Mouse (Mus musculus) retina, adult 2 months (tissue): Measurements from ENCODE around the gene Dnaja3.

Experiments
- DNase-seq: peaks from one replicate; pipeline ENCODE4 v3.0.0-alpha.2; 2012; ENCODE audit warnings: low read depth, low spot score

The Dnaja3 gene

DNA sequence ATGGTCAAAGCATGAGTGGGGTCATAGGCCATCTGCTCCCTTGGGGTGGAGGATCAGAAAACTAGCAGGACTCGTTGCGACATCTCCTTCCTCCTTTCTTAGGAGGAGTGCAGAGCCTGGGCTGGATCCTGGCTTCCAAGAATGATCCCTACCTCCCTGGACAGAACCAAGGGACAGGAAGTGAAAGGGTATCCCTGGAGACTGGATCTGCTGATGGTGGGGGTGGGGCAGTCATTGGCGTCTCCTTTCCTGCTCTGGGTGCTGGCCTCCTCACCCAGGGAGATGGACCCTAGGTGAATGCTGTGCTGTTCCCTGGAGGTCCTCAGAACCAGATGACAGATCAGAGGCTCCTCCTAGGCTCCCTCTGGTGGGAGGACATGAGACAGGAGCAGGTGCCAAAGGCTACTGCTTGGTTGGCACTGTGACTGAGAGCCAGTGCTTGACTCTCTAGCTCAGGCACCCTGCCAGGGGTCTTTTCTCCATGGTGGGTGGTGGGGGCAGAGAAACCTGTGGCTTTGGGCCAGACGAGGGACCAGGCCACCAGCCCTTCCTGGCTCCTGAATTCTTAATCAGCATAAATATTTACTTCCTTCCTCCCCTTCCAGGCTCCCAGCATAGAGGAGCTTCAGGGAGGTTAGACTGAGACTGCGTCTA lies 33.2 kb upstream of the Dnaja3 start:
- no peak for DNase-seq

DNA sequence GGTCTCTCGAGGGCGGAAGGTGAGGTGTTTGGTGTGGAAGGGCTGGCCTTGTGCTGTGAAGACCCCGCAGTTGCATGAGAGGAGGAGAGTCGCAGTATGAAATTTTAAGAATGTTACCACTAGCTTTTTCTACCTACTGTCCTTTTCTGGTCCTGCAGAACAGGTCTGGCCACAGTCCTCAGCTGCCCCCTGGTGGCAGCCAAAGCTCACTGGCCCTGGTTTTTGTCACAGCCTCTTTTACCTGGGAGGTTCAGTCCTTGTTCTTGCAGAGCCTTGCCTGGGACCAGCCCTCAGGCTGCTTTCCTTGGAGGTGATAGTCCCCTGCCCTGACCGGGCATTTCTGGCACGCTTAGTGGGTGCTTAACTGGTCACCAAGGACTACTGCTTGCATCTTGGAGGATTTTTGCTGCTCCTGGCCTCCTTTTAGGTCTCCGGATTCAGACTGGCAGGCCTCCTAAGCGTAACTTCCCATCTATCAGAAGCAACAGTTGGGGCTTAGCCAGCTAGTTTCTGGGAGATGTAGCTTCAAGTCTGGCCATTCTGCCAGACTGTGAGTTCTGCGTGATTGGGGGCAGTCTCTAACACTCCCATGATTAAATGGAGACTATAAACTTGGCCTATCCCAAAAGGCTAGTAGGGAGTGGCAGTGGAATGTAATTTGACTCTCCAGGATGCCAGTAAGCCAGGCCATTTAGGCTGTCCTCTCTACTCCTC lies 31.8 kb upstream of the Dnaja3 start:
- peak; percentile 63 for DNase-seq

DNA sequence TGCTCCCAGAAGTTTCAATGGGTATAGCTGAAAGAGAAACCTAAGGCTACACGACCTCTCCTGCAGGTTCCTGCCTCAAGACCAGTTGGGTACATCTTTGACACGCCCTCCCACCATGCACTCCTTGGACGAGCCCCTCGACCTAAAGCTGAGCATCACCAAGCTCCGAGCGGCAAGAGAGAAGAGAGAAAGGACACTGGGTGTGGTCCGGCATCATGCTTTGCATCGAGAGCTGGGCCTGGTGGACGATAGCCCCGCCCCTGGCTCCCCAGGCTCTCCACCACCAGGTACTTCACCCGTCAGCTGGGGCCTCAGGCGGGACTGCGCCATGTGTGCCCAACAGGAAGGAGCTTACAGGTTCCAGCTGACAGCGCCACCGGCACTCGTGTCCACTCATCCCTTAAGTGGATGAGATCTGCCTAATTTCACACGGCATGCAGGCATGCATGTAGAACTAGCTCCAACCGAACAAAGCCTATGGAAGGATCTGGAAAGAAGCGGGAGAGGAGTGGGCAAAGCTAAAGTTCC lies 31.2 kb upstream of the Dnaja3 start:
- no peak for DNase-seq

DNA sequence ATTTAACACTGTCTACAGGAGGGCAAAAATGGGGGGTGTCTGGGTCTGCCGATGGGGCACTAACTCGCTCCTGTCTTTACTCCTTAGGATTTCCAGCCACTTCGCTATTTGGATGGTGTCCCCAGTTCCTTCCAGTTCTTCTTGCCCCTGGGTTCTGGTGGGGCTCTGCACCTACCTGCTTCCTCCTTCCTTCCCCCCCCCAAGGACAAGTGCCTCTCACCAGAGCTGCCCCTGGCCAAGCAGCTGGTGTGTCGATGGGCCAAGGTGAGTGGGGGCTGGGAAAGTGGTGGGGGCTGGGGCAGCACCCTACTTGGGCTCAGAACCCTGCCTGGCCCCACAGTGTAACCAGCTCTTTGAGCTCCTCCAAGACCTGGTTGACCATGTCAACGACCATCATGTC lies 28.6 kb upstream of the Dnaja3 start:
- DNase-seq: no peak

DNA sequence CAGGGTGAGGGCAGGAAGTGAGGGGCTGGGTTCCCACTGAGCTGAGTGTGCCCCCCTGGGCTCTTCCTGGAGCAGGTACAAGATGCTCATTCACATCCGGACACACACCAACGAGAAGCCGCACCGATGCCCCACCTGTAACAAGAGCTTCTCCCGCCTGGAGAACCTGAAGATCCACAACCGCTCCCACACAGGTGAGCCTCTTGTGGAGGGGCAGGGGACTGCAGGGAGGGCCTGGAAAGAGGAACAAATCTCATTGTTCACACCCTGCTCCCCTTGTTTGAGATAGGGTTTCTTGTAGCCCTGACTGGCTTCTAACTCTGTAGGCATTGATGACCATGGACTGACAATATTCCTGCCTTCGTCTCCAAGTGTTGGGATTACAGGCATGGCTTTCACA lies 28.1 kb upstream of the Dnaja3 start:
- DNase-seq: no peak

DNA sequence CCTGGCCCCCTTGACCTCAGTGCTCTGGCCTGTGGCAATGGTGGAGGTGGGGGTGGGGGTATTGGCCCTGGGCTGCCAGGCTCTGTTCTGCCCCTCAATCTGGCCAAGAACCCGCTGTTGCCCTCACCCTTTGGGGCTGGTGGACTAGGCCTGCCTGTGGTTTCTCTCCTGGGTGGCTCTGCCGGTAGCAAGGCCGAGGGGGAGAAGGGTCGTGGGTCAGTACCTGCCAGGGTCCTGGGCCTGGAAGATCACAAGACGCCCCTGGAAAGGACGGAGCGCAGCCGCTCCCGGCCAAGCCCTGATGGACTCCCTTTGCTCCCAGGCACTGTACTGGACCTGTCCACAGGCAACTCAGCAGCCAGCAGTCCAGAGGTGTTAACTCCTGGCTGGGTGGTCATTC lies 26.1 kb upstream of the Dnaja3 start:
- no peak for DNase-seq

DNA sequence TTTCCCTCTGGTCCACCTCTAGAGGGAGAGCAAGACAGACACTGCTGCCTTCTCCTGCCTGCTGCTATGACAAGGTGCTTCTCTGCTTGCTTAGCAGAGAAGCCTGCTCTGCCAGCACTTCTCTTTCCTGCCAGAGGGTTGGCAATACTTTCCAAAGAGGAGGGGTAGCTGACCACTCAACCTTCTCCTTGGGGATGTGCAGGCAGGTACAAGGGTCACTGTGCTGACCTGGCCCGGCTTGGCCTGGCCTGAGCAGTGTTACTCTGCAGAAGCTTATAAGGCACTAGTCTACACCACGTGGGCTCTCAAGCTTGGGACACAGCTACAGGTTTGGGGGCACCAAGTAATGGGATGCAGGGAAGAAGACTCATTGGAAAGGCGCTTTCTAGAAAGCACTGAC lies 25.1 kb upstream of the Dnaja3 start:
- DNase-seq: no peak

DNA sequence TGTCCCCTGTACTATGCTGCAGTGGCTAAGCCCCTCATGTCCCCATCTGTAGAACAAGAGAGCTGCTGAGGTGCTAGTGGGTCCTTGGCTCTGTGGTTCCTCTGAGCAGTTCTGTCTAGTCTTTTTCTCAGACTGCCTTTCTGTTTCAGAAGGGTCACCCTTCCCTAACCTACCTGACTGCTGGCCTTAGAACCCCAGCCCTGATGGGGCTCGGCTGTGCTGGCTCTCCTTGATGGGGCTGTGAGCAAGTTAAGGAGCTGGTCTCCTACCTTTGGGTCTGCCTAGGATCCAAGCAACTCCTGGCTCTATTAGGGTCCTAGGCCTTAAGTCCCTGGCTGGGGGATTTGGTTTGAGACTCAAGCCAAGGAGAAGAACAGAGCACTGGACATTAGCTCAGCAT lies 24.5 kb upstream of the Dnaja3 start:
- DNase-seq: no peak

DNA sequence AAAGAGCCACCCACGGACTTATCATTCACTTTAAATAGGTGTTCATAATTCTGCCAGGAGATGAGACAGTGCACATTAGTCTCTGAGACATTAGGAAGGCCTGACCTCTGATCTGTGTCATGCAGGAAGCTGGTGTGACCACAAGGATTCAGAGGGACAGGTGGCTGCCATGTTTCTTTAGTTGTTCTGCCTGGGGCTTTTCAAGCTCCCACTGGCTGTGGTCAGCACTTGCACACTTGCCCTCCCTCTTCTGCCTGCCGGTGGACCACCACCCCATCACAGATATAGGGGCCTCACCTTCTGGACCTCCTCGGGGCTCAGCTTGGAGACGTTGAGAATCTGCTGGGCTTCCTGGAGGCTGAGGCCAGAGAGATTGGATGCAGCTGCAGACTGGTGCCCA lies 23.0 kb upstream of the Dnaja3 start:
- DNase-seq: no peak

DNA sequence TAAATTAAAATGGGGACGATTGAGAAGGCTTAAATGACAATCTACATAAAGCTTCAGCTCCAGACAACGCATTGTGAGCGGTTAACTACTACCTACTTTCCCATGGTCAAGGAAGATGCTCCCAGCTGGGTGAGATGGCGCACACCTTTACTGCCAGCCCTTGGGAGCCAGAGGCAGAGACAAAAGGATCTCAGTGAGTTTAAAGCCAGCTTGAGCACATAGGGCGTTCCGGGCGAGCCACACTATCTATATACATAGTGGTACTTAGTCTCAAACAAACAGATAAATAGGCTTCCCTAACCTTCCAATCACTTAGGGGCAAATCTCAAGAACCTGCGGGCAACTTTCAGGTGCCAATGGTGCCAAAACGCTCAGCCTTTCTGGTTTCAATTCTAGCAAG lies 15.7 kb upstream of the Dnaja3 start:
- no peak for DNase-seq

DNA sequence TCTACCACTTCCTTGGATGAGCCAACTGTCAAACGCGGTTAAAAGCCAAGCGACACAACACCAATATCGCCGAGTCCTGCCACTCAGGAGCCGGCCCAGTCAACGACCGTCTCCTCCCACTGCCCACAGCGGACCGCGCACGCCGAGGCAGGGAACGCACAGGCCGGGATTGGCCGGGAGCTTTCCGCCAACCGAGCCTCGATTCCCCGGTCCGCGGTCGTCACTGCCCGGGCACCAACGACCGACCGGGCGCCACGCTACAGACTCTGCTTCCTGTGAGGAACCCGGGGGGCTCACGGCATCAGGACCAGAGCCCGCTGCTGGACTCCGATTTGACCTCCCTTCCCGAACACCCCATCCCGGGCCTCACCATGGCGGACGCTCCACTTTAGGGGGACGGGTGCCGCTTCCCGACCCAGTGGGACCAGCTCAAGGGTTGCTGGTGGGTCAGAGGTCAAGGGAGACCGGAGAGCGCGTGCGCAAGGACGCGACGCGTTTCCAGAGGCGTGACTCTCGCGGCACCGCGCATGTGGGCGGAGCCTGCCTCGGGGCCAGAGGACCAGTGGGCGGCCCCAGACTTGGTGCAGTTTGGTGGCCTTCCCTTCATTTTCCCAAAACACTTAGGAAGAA lies 15.2 kb upstream of the Dnaja3 start, which contains the start of gene Pam16:
TSS of gene Pam16 (minus strand) at position 508 of the 630 bp plus-strand sequence.
- DNase-seq: peak; percentile 71

DNA sequence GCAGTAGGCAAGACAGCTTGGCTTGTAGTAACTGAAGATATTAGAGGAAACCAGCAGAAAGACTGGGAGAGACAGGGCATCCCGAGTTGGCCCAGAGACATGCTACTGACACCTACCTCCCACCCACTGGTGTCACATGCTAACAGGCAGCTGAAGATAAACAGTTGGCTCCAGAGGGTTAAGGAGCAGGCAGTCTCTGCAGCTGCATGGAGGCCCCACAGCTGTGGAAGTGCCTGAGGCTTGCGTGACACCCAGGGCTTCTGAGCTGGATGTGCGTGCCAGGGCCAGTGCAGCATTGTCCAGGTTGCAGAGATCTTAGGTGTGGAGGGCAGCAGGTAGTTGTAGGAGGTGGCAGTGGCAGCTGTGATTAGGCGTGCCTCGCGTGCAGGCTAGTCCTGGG lies 12.7 kb upstream of the Dnaja3 start:
- no peak for DNase-seq

DNA sequence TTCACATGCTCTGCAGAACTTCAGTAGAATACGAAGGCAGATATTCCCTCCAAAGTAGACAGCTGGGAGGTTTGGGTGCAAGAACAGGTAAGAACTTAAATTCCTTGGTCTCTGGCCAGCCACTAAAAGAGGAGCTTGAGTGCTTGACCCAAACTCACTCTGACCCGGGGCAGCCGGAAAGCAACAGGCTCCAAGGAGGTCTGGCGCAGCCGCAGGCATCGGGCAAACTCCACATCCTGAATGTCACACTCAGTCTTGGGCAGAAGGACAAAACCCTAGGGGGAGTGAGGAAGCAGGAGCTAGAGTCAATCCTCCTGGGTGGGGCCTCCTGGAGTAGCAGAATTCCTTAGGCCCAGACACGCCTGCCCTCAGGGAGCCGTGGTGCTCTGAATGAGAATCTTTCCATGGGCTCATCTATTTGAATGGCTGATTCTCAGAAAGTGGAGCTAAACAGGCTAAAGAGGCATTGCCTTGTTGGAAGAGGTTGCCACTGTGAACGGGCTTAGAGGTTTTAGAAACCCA lies 10.8 kb upstream of the Dnaja3 start:
- no peak for DNase-seq

DNA sequence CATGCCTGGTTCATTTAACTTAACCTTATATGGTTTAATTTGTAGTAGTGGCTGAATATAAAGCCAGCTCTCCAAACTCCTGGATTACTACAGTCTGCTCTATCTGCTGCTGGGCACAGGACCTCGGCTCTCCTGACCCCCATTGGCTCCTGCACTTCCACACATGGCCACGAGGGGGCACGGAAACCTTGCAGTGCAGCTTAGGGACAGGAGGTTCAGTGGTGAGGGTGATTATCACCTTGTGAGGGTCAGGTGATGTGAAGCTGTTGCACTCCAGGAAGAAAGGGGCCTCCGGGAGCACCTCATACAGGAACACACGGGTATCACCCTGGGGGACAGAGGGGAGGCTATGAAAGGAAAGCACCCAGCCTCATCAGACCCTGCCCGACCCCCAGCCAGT lies 9.8 kb upstream of the Dnaja3 start:
- DNase-seq: peak; percentile 64

DNA sequence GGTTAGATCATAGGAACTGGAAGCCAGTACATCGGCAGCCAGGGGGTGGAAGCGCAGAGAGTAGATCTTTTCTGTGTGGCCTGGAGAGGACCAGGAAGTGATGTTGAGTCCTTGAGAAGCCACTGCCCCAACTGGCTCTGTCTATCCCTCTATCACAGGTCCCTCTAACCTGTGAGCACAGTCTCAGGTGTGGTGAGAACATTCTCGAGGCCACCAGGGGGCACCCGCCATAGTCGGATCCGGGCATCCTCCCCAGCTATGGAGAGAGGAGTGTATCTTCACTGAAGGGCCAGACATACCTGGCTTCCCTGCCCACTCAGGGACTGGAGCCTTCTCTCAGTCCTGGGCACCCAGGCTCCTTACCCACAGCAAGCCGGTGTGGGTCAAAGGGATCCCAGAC lies 7.7 kb upstream of the Dnaja3 start:
- DNase-seq: no peak

DNA sequence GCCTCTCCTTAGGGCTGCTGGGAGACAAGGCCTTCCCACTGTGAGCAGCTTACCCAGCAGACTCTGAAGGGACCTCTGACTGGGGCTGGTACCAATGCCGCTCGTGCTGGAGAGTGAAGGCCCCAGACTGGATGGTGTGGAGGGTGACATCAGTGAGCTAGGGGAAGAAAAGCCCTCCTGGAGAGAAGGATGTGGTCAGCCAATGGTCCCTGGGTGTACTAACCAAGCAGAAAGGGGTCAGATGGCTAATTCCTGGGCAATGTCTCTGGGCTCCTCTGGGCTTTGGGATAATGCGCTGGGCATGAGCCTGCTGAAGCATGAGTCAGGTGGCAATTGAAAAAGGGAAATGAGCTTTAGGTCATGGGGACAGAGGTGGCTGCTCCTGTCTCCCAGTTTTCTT lies 6.1 kb upstream of the Dnaja3 start:
- DNase-seq: no peak

DNA sequence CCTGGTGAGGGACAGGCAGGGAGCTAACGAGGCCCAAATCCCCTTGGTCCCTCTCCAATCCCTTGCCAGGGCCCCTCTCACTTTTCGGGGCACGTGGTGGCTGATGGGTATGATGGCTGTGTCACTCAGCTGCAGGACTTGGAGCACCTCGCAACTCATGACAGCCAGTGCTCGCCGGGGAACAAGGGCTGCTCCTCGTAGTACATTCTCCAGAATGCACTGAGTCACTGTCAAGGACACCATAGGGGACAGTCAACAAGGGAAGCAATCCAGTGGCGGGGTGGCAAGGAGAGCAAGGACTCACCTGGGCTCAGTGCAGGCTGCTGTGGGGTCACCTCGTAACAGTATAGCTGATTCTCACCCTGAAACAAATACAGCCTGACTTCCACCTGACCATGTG lies 5.1 kb upstream of the Dnaja3 start:
- DNase-seq: no peak

DNA sequence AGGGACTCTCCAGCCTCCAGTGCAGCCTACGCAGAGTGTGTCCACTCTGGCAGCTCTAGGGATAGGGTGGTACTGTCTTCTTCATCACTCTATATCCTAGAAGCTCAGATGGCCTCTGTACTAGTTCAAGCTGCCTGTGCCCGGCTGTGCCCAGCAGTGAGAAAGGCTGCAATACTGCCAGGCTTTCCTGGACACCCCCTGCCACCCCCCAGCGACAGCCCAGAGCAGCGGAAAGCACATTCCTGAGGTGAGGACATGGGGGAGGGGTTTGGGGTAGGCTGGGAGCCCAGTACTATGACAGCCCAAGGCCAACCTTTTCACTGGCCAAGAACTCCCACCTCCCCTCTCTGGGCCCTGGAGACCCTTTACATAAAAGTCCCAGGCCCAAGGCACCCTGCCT lies 4.0 kb upstream of the Dnaja3 start:
- DNase-seq: no peak

DNA sequence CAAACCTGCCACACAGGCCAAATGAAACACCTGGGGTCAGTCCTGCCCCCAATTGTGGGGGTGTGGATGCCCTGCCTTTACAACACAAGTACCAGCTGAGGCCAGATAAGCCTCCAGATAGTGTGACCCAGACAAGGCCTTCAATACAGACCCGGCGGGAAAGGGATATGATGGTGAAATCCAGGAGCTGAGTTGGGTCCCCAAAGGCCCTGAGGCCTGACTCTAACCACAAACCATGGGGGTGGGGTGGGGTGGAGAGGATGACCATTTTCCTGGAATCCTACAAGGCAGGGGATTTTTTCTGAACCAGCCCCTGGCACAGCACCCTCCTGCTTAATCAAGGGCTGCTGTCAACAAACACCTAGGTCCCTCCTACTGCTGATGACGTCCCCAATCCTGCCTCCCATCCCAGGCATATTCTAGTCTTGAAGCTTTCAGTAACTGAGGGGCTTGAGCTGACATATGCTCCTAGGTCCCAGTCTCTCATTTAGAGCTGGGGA lies 848 bp upstream of the Dnaja3 start:
- no peak for DNase-seq

DNA sequence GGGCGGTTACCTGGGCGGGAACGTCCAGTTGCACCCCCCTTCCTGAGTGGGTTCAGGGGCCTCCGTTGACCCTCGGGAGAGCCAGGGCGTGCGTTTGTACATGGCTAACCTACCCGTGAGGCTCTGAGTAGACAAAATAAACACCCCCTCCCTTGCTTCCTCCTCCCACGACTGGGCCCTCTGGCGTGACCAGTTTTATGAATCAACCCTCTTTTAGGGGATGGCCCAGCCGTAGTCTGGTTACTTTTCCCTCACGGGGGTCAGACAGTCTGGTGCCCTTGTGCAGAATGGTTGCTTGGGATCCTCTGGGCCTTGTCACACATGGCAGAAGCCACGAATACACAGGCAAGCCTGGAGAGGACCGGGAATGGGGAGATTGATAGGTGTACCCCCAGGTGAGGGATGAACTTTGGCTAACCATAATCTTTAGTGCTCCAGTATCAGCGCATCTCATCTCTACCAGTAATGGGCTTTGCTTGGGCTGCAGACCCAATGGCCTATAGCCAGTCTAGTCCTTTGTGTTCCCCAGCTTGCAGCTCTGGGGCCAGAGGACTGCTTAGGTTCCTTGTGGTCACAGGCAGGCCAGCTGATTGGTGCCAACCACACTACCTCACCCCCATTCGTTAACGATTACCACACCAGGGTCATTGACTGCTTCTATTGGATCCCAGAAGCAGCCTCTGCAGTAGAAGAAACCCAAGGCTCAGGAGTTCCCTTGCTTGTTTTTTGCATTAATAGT lies 647 bp downstream of the Dnaja3 start:
- DNase-seq: no peak

DNA sequence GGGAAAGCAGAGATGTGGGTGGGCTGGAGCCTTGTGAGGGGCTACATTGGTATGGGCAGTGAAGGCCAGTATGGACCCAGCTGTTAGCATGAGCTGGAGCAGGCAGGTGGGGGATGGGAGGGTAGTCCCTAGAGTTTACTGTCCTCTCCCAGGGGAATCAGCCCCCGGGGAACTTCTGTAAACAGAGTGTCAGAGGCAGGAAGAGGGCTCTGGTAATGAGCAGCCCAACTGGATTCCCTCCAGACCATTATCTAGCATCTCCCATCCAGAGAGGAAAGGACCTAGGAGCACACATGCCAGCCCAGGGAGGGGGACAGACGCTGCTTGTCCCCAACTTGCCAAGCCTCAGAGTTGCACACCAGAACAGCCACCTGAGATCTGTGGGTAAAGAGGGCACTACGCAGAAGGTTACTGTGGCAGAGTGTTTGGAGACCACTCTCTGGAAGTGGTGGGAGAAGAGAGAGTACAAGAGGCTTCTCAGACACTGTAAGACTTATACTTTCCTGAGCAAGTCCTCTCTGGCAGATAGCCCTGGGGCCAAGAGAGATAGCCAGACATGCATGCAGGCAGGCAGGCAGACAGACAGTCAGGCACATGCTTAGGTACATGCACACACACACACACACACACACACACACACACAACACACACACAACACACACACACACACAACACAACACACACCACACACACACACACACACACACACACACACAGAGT lies 1.5 kb downstream of the Dnaja3 start:
- DNase-seq: no peak
